Mouse (Mus musculus): ENCODE results near the gene Chst14. TPM values are rescaled to one million over a fixed set of nuclear protein-coding genes. Genes with fewer than 3 reads are reported as not detected.

Chst14 gene
- polyA plus RNA-seq, 1 experiment from 2014 or later: 40.8 TPM

DNA sequence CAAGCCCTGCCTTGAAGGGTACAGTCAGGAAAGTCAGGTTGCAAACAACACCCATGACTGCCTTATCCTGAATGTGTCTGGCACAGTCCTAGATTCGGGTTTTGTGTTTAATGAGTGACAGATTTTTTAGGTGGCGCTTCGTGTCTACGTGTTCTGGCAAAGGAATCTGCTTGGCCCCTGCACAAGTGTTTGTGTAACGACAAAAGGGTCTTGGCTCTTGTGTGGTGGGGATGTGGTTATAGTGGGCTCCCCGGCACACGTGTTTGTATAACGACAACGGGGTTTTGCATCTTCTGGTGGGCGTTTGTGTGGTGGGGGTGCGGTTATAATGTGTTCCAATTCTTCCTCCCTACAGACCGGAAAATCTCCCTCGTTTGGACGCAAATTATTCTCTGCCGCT lies 49.6 kb downstream of the Chst14 start:
- H3K27ac ChIP-seq (ENCODE audit: low read depth): no peak overlapping the region
- peak; percentile 47 for DNase-seq
- H3K27me3 ChIP-seq (ENCODE audit: insufficient read depth, low read length): peaks cover 29% of the 10 kb centered on the region

DNA sequence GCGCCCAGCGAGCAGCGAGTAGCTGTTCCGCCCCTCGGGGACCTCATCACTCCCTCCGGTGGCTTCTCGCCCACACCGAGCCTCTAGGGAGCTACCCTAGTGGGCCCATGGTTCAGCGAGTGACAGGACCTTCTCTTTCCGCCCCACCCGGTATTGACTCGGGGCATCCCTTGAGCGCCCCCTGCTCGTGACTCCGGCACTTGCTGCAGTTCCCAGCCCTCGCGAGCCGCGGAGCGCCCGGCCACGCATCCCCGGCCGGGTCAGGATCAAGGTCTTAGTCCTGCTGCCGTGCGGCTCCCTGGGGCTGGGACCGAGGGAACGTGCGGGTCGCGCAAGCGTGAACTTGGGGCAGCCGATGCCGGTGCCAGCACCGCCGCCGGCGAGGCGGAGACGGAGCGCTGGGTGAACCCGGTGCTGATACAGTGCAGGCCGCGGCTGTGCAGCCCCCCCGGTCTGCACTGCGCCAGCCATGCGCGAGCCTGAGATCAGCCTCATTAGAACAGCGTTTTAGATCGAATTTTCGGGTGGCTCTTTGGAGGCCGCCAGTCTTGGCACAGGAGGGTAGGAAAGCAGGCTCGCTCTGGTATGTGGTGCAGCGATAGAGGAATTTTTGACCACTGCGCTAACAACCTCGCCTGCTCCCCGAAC lies 50.1 kb downstream of the Chst14 start:
- DNase-seq (peak; percentile 88), ATAC-seq (ENCODE audit: insufficient read depth) (peak; percentile 87)
- peaks cover 4% of the 10 kb centered on the region; the same call in 1 of the 2 replicates for H3K4me1 ChIP-seq (ENCODE audit: insufficient read depth)
- no peak overlapping the region for H3K27ac ChIP-seq (ENCODE audit: low read depth)
- H3K4me2 ChIP-seq: peak overlapping the region; percentile 94
- peak overlapping the region; percentile 66 for H3K9ac ChIP-seq
- peak; percentile 78 for TF ChIP-seq CTCF (IDR thresholded peaks at IDR 0.05; ENCODE audit: low read depth)
- peak overlapping the region; percentile 59 for H3K4me3 ChIP-seq (ENCODE audit: low read depth, low read length)
- H3K9me3 ChIP-seq (ENCODE audit: low read depth, low read length): no peaks in the 10 kb centered on the region
- peaks cover 29% of the 10 kb centered on the region for H3K27me3 ChIP-seq (ENCODE audit: insufficient read depth, low read length)
- under 1% methylated on average over 57 of the region's 57 CpGs for WGBS
- H3K36me3 ChIP-seq (ENCODE audit: insufficient read depth): no peaks in the 10 kb centered on the region

More for the DNA sequence above, 49.6 kb downstream of the Chst14 start:
- Histone ChIP-seq H3K4me2 (peak overlapping the region; percentile 94), H3K9ac (peak overlapping the region; percentile 66), H3K36me3 (ENCODE audit: insufficient read depth) (no peaks in the 10 kb centered on the region), H3K9me3 (ENCODE audit: low read depth, low read length) (no peaks in the 10 kb centered on the region), H3K4me1 (ENCODE audit: insufficient read depth) (peaks cover 4% of the 10 kb centered on the region; the same call in 1 of the 2 replicates), H3K4me3 (ENCODE audit: low read depth, low read length) (peak overlapping the region; percentile 59)
- WGBS: 3% methylated on average over 15 of the region's 15 CpGs
- no peak for TF ChIP-seq CTCF (IDR thresholded peaks at IDR 0.05; ENCODE audit: low read depth)
- ATAC-seq (ENCODE audit: insufficient read depth): no peak

DNA sequence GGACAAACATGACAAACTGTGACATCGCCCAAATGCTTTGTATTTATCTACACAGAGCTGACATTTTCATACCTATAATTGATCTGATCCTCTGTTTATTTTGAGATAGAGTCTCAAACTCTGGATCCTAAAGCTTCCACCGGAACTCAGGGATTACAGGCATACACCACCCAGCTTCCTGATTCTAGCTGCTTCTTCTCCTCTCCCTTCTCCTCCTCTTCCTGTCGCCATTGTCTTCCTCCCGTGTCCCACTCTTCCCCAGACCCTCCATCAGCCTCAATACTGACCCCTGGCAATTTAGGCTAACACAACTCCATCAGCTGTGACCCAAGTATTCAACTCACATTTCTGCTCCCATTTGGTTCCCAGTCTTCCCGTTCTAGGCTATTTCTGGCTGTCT lies 50.6 kb downstream of the Chst14 start:
- Histone ChIP-seq H3K9ac (peak overlapping the region; percentile 66), H3K36me3 (ENCODE audit: insufficient read depth) (no peaks in the 10 kb centered on the region), H3K4me2 (peak overlapping the region; percentile 94), H3K4me3 (ENCODE audit: low read depth, low read length) (peak overlapping the region; percentile 59), H3K9me3 (ENCODE audit: low read depth, low read length) (no peaks in the 10 kb centered on the region), H3K27ac (ENCODE audit: low read depth) (no peak overlapping the region), H3K4me1 (ENCODE audit: insufficient read depth) (peaks cover 4% of the 10 kb centered on the region; the same call in 1 of the 2 replicates), H3K27me3 (ENCODE audit: insufficient read depth, low read length) (peaks cover 29% of the 10 kb centered on the region)
- DNase-seq: no peak
- TF ChIP-seq CTCF (IDR thresholded peaks at IDR 0.05; ENCODE audit: low read depth): 0 out of 2 replicates have a peak, but pooled peaks have one; percentile 10
- WGBS: 12% methylated on average over 5 of the region's 5 CpGs
- ATAC-seq (ENCODE audit: insufficient read depth): no peak

DNA sequence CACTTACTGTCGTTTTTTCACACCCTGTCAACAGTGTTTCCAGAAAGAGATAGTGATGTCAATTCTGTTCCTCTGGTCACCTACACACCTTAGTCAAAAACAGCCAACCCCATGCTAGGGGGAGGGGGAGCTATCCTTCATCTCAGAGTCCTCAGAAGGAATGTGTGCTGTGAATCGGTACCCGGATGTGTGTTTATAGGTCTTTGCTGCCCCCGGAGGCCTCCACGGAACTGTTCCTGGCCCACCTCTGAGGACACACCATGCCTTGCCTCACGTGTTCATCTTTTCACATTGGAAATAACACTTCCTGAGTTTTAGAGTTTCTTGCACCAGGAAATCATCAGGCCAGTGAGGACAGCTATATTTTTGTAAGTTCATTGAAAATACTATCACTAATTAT lies 51.8 kb downstream of the Chst14 start:
- H3K27ac ChIP-seq (ENCODE audit: low read depth): no peak overlapping the region
- H3K9me3 ChIP-seq (ENCODE audit: low read depth, low read length): no peaks in the 10 kb centered on the region
- TF ChIP-seq CTCF (IDR thresholded peaks at IDR 0.05; ENCODE audit: low read depth): no peak
- DNase-seq (peak; percentile 30), ATAC-seq (ENCODE audit: insufficient read depth) (no peak)
- no peaks in the 10 kb centered on the region for H3K36me3 ChIP-seq (ENCODE audit: insufficient read depth)
- peaks cover 4% of the 10 kb centered on the region; the same call in 1 of the 2 replicates for H3K4me1 ChIP-seq (ENCODE audit: insufficient read depth)
- no peak overlapping the region for H3K4me3 ChIP-seq (ENCODE audit: low read depth, low read length)
- peaks cover 29% of the 10 kb centered on the region for H3K27me3 ChIP-seq (ENCODE audit: insufficient read depth, low read length)
- no peak overlapping the region for H3K9ac ChIP-seq
- H3K4me2 ChIP-seq: no peak overlapping the region
- 17% methylated on average over 6 of the region's 6 CpGs for WGBS

Other genes starting within 250 kb of the Chst14 start
- not detected in 2 replicates for gene Ankrd63, start 222.5 kb upstream of the Chst14 start, polyA plus RNA-seq (2014; fragmentation: Nextera tagmentation; extraction: Ambion mirVana)
- 1.3 and 1.5 TPM in 2 replicates for gene Plcb2, start 198.1 kb upstream of the Chst14 start, polyA plus RNA-seq (2014; fragmentation: Nextera tagmentation; extraction: Ambion mirVana)
- 24.3 and 25.0 TPM in 2 replicates for gene Inafm2, start 180.7 kb upstream of the Chst14 start, polyA plus RNA-seq (2014; fragmentation: Nextera tagmentation; extraction: Ambion mirVana)
- 0.50 and 0.55 TPM in 2 replicates for gene Ccdc9b, start 163.8 kb upstream of the Chst14 start, polyA plus RNA-seq (2014; fragmentation: Nextera tagmentation; extraction: Ambion mirVana)
- gene Phgr1, start 153.7 kb upstream of the Chst14 start, polyA plus RNA-seq (2014; fragmentation: Nextera tagmentation; extraction: Ambion mirVana): not detected in 2 replicates
- 0.59 and 0.64 TPM in 2 replicates for gene Disp2, start 146.8 kb upstream of the Chst14 start, polyA plus RNA-seq (2014; fragmentation: Nextera tagmentation; extraction: Ambion mirVana)
- gene Knstrn, start 112.5 kb upstream of the Chst14 start, polyA plus RNA-seq (2014; fragmentation: Nextera tagmentation; extraction: Ambion mirVana): 142 and 145 TPM in 2 replicates
- gene Ivd, start 64.5 kb upstream of the Chst14 start, polyA plus RNA-seq (2014; fragmentation: Nextera tagmentation; extraction: Ambion mirVana): 56.8 and 66.0 TPM in 2 replicates
- gene Bahd1, start 26.1 kb upstream of the Chst14 start, polyA plus RNA-seq (2014; fragmentation: Nextera tagmentation; extraction: Ambion mirVana): 0.83 and 0.92 TPM in 2 replicates
- 19.9 and 21.0 TPM in 2 replicates for gene Ccdc32, start 102.9 kb downstream of the Chst14 start, polyA plus RNA-seq (2014; fragmentation: Nextera tagmentation; extraction: Ambion mirVana)
- 4.4 and 4.5 TPM in 2 replicates for gene Rpusd2, start 108.3 kb downstream of the Chst14 start, polyA plus RNA-seq (2014; fragmentation: Nextera tagmentation; extraction: Ambion mirVana)
- 57.3 and 58.1 TPM in 2 replicates for gene Knl1, start 120.6 kb downstream of the Chst14 start, polyA plus RNA-seq (2014; fragmentation: Nextera tagmentation; extraction: Ambion mirVana)
- 64.6 and 67.6 TPM in 2 replicates for gene Rad51, start 186.3 kb downstream of the Chst14 start, polyA plus RNA-seq (2014; fragmentation: Nextera tagmentation; extraction: Ambion mirVana)
- gene Rmdn3, start 230.5 kb downstream of the Chst14 start, polyA plus RNA-seq (2014; fragmentation: Nextera tagmentation; extraction: Ambion mirVana): 36.1 and 38.9 TPM in 2 replicates
- gene Gchfr, start 241.3 kb downstream of the Chst14 start, polyA plus RNA-seq (2014; fragmentation: Nextera tagmentation; extraction: Ambion mirVana): 24.9 and 25.3 TPM in 2 replicates
- 0.22 and 0.32 TPM in 2 replicates for gene Gm14137, start 248.0 kb downstream of the Chst14 start, polyA plus RNA-seq (2014; fragmentation: Nextera tagmentation; extraction: Ambion mirVana)